Mouse (Mus musculus): ENCODE measurements at regions not wholly inside any gene's neighbourhood (a gene's known extent, or its start where the extent isn't known, plus 50 kb on each side); places are given as distances from the start of the nearest gene placed in this dataset.

DNA sequence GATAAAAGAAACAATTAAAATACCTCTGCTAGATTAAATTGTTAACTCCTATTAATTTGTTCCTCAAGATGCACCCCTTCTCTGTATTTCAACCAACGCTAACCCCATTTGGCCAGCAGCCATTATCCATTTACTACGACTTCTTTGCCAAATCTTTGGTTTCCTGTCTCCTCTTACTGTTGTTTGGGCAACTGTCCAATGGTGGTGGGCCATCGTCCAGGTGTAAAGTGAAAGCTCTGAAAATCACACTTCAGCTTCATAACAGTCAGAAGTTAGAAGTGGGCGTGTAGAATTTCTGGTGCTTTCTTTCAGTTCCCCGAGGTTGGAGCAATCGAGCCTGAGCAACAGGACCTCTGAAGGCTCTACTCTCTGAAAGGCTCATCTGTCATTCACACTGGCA, 66.8 kb upstream of the Zbtb20 start:
- CTCF ChIA-PET = no interaction called here

GRCm38 (mm10) chr16:42807536-42807935, 68.1 kb upstream of the Zbtb20 start:
- CTCF ChIA-PET = no interaction called here

DNA sequence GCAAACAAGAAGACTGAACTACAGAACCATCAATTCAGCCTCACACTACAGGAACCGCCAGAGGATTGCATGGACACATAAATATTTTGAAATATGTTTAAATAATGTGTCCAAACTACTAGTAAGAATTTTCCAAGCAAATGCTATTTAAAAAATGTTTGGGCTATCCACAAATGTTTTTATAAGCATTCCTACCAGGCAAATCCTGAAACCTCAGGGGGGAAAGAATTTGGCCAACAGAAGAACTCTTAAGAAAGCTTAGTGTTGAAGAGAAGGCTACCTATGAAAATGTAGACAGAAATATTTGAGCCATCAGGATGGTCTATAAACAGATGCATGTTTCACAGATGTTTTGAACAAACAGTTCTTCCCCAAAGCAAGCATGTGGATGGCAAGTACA, 72.1 kb upstream of the Zbtb20 start:
- CTCF ChIA-PET = no interaction called here

GRCm38 (mm10) chr16:42792571-42792970, 83.1 kb upstream of the Zbtb20 start:
- CTCF ChIA-PET = no interaction called here

DNA sequence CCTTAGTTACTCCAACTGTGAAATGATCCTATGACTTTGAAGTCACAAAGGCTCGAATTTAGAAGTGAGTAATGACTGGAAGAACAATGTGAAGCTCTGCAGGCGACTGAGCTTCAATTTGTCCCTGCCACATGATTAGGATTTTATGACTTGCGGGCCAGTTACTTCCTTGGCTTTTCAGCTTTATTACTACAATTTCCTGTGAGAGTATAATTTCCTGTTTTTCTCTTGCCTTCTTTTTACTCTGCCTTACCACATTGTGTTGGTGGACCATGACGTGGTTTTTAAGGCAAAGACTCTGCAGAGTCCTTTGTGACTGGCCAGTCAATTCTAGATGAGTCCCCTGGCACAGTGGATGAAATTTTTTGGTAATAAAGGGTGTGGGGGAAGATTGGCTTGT, 91.0 kb upstream of the Zbtb20 start:
- CTCF ChIA-PET = no interaction called here

- CTCF ChIA-PET = no interaction called here
Observed at GRCm38 (mm10) chr16:42784031-42784430, 91.7 kb upstream of the Zbtb20 start.

DNA sequence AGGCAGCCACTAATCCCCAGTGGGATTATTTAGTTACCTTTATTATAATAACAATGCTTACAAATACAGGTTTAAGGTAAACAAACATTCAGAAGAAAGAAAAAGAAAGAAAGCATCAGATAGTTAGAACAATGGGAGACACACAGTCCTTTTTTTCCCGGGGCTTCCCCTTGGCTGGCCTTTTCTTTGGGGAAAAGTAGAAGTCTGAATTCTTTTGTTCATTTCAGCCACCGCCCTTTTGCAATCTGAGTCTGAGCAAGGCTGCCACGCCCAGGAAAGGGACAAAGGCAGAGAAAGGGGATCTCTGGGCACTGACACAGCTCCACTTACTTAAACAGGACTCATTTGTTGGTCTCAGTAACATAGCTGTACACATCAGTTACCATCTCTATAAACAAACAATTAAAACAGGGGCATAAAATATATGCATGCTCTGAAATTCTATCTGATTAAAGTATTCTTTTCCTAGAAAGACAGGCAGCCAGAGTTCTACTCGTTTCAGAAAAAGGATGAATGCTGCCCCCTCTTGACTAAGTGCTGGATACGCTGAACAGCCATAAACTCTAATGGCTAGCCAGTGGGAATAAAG, 93.5 kb upstream of the Zbtb20 start:
- CTCF ChIA-PET = interaction anchor here (0.6 kb wide), 1 partner anchor 409 kb away, joined by 3 read pairs; no protein-coding TSS in a partner anchor

DNA sequence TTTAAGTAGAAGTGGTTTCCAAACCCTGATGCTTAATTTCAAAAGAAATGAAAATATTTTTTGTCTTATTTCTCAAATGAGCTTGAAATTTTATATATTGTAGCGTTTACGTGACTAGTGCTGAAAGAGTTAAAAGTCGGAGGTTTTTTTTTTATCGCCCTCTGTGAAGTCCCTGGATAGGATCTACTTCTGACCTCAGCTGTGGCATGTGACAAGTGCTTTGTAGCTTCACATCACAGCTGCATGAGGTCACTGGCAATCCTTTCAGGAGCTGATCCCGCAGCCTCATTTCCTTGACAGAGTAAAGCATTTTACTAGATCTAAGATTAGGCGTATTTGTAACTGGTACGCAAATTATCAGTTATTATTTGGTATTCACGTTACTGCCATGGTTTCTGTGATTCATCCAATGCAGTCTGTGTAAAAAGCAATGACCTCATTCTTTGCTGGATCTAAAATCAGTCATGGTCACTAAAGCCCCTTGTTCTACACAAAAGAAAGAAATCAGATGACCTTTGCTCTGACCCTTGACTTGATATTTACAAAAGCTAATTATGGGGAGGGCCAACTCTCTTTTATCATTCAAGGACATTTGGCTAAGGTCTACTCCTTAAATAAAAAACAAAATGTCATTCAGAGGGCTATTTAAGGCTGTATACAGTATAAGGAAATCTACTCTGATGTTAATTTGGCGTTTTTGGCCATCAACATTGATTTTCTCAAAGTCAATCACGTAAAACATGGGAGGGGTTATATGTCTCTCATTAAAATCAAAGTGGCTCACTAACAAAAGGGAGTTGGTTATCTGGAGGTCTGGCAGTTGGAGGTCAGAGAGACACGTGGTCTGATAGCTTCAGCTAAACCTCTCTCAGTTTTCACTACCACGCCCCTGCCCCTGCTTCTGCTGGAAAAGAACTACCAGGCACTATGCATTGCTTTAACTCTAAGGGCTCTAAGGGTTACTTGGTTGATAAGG, 94.3 kb upstream of the Zbtb20 start:
- CTCF ChIA-PET = no interaction called here

- CTCF ChIA-PET = no interaction called here
Observed at GRCm38 (mm10) chr16:42779957-42780356, 95.7 kb upstream of the Zbtb20 start.

GRCm38 (mm10) chr16:42772640-42773039, 103.0 kb upstream of the Zbtb20 start:
- CTCF ChIA-PET = no interaction called here

DNA sequence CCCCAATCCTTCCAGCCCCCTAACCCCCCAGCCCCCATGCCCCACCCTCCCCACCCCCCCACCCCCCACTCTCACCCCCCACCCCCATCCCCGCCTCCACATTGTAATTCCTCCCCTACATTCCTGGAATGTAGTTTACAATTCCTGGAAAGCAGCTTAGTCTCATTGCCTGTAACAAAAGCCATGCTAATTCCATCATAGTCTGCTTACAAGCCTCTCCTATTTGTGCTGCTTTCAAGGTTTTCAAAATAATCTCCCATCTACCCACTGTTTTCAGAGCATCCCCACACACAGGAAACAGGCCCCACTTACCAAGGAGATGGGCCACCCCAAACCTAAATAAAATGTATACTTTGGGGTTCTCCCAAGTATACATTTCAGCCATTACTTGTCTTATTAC, 105.5 kb upstream of the Zbtb20 start:
- CTCF ChIA-PET = no interaction called here

GRCm38 (mm10) chr16:42748681-42749080, 127.0 kb upstream of the Zbtb20 start:
- CTCF ChIA-PET = no interaction called here

GRCm38 (mm10) chr16:42745943-42746675, 129.6 kb upstream of the Zbtb20 start:
- CTCF ChIA-PET = no interaction called here

DNA sequence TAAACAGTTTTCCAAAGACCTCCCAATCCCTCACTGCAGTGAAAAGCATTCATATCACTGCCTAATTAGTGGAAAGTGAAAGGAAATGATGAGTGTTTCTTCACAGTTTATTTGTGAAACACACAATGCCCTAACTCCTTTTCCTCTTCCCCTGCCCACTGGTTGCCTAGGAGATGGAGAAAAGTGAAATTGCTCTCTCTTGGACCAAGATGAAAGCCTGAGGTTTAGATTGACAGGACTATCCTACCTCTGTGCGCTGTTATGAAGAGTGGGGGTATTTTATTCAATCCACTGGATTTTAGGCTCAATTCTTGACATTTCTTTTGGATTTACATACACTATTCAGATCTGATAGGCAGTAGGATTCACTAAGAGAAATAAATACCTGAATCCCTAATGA, 132.1 kb upstream of the Zbtb20 start:
- CTCF ChIA-PET = no interaction called here

- CTCF ChIA-PET = no interaction called here
Observed at GRCm38 (mm10) chr16:42743120-42743519, 132.6 kb upstream of the Zbtb20 start.

DNA sequence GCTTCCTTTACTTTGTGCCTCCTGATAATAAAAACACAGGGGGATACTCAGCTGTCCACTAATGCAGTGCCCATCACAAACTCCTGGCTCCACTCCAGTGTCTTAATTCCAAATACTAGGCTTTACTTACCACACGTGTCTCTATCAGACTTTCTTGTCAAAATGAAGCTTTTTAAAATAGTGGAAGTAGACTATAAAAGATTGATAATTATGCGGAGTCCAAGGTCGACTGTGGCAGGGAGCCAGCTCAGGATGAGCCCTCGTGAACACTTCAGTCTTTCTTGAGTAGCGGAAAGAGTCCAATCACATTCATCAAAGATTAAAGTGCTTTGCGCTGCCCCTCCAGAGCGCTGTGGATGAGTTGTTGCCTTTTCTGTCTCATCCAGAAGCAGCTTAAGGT, 147.9 kb upstream of the Zbtb20 start:
- CTCF ChIA-PET = no interaction called here

DNA sequence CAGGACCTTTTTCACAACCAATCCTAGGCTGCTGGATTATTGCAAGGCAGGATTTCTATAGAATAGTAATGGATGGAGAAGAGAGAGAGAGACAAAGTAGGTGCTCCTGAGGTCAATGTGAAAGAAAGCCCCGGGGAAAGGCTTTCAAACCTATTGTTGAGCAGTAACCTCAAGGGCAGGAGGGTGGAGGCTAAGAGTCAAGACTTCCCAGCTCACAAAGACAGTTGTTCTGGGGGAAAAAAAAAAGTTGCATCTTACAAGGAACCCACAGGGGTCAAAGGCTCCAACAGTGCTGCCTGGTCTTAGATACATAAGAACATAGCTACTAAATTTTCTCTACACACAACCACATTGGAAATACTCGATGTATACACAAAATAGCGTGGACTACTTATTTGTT, 155.8 kb upstream of the Zbtb20 start:
- CTCF ChIA-PET = no interaction called here

- CTCF ChIA-PET = no interaction called here
Observed at GRCm38 (mm10) chr16:42718452-42718851, 157.2 kb upstream of the Zbtb20 start.

DNA sequence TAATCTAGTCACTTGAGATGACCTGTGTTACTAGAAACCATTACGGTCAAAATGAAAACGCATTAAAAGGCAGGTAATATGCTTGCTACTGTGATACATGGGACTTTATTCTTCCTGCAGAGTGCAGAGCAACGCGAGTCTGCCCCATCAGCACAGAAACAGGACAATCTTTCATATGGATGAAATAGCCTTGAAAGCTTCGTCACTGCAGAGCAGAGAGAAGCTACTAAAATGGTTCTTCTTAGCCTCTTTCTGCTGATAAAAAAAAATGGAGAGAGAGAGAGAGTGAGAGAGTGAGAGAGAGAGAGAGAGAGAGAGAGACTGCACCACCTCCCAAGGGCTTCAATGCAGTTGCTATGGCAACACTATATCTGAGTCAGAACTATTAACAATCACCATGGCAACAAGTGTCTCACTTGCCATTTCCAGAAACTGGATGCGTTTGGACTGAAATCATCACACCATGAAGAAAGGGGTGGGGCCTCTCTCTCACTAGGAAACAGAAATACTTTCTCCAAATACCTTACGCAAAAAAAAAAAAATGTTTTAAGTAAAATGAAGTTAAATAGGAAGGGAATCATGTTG, 157.8 kb upstream of the Zbtb20 start:
- CTCF ChIA-PET = no interaction called here

DNA sequence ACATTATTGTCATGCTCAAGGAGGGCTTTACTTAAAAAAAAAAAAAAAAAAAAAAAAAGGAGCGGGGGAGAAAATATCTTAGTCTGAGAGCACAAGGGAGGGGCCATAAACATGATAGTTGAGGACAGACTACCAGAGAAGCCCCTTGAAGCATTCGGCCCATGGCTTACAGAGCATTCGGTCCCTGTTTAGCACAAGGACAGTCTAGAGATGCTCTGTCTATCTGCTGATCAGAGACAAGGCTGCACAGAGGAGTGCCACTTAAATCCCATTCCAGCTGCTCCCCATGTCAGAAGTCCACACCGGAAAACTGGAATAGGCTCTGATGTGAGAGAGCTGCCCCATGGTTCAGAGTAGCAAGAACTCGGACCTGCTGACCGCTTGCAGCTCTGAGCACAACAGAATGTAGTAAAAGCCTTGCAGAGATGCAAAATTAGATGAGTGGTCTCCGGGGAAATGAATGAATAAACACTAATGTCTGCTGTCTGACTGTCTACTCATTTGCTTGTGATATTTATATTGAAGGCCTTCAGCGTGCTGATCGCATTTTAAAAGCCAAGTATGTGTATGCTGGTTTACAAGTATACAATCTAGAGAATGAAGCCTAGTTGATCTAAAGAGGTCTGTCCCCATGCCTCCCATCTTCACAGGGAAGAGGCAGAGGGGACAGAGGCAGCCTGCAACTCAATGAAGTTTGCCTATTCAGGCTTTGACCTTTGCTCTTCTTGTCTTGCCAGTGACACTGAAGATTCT, 158.4 kb upstream of the Zbtb20 start:
- CTCF ChIA-PET = no interaction called here

GRCm38 (mm10) chr16:42702676-42703075, 173.0 kb upstream of the Zbtb20 start:
- CTCF ChIA-PET = no interaction called here

DNA sequence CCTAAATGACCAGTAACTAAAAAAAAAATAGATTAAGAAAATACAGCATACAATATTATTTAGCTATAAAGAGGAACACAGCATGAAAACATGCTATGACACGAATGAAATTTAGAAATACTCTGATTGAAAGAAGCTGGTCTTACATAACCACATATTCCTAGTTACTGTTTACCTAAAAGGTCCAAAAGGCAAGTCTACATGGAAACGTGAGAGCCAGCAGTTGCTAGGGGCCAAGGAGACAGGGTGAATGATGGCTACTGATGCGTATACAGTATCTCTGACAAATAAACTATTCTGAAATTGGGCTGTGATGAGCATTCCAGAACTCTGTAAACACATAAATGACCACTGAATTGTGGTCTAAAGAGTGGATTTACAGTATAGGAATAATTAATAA, 194.5 kb upstream of the Zbtb20 start:
- CTCF ChIA-PET = no interaction called here
